Mouse (Mus musculus): Measurements from ENCODE around the gene Nfe2l2. TPM values are rescaled to one million over a fixed set of nuclear protein-coding genes. Genes with fewer than 3 reads are reported as not detected.
A peak's percentile ranks its signal among the peaks of the same experiment; 100 is the strongest.
"Not testable (repeated sequence)": the region's sequence is repeated elsewhere in the genome, so short reads cannot be mapped to it uniquely, and the experiment has no call there.

The Nfe2l2 gene
- polyA plus RNA-seq, 1 experiment from 2014 or later = 16.4 TPM

DNA sequence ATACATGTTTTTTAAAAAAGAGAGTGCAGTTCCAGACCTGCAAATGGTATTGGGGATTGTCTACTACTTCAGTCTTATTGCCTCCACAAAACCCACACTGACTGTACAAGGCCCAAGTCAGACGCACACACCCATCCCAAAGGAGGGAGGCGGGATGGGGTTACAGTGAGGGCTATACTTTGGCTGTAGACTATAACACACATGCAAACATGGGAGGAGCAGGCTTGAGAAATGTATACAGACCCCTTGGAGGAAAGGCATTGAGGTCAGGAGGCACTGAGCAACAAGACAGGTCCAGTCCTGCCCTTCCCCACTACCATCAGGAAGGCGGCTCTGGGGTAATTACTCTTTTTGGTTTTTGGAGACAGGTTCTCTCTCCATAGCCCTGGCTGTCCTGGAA, 9.5 kb downstream of the Nfe2l2 start:
- WGBS = 92% methylated on average over 3 of the region's 3 CpGs
- ATAC-seq (ENCODE audit: low read depth); H3K9me3 ChIP-seq; H3K9ac ChIP-seq; H3K4me2 ChIP-seq; H3K36me3 ChIP-seq; H3K27ac ChIP-seq (replicated peaks); H3K27me3 ChIP-seq; H3K4me3 ChIP-seq: not testable (repeated sequence)
- peaks cover 18% of the 10 kb centered on the region; the same call in 1 of the 2 replicates for H3K4me1 ChIP-seq (replicated peaks)

DNA sequence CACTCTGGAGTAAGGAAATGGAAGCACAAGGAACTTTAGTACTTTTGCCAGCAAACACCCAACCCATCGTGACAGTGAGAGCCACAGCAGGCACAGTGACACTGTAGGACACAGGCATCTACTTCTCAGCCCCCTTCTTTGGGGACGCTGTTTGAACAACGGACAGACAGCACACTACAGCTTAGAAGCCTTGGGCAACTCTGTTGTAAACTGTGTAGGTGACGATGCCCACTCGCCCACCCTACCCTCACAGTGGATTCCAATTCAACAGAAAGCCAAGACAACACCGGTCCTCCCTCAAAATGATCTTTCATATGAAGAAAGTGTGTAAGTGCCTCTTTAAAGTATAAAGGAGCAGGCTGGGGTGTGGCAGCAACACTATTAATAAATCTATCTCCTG, 12.1 kb downstream of the Nfe2l2 start:
- Histone ChIP-seq H3K4me3 (no peak overlapping the region), H3K4me1 (replicated peaks) (peaks cover 8% of the 10 kb centered on the region; the same call in 1 of the 2 replicates), H3K27ac (replicated peaks) (no peak overlapping the region), H3K4me2 (no peak overlapping the region), H3K9me3 (no peaks in the 10 kb centered on the region), H3K27me3 (no peaks in the 10 kb centered on the region), H3K9ac (no peak overlapping the region), H3K36me3 (no peaks in the 10 kb centered on the region)
- 93% methylated on average over 6 of the region's 6 CpGs for WGBS
- no peak for ATAC-seq (ENCODE audit: low read depth)

DNA sequence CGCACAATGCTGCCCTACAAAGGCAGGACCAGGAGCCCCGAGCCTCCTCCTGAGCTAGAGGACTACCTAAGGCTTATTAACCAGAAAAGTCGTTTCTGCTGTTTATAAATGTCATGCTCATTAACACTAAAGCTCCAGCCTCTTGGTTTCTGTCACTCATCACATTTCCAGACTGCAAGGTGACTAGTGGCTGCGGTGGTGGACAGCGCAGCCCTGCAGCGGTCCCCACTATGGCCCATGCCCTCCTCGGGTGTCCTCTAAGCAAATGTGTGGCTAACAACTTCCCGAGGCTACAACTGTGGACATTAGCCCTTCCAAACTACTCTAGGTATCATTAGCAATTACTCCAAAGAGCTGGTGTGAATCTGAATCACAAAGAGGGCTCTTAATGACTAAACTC, 13.1 kb downstream of the Nfe2l2 start:
- Histone ChIP-seq H3K4me1 (replicated peaks) (peaks cover 7% of the 10 kb centered on the region; the same call in 1 of the 2 replicates), H3K4me2 (no peak overlapping the region), H3K9ac (no peak overlapping the region), H3K27me3 (no peaks in the 10 kb centered on the region), H3K4me3 (no peak overlapping the region), H3K36me3 (no peaks in the 10 kb centered on the region), H3K27ac (replicated peaks) (no peak overlapping the region), H3K9me3 (no peaks in the 10 kb centered on the region)
- no peak for ATAC-seq (ENCODE audit: low read depth)
- WGBS = 77% methylated on average over 8 of the region's 8 CpGs

GRCm38 (mm10) chr2:75690656-75691055, 13.8 kb downstream of the Nfe2l2 start:
- Histone ChIP-seq H3K4me2 (no peak overlapping the region), H3K4me1 (replicated peaks) (peaks cover 2% of the 10 kb centered on the region; the same call in 1 of the 2 replicates), H3K9me3 (no peaks in the 10 kb centered on the region), H3K4me3 (no peak overlapping the region), H3K36me3 (no peaks in the 10 kb centered on the region), H3K27me3 (no peaks in the 10 kb centered on the region), H3K27ac (replicated peaks) (no peak overlapping the region), H3K9ac (no peak overlapping the region)
- 95% methylated on average over 4 of the region's 4 CpGs for WGBS
- ATAC-seq (ENCODE audit: low read depth) = no peak

DNA sequence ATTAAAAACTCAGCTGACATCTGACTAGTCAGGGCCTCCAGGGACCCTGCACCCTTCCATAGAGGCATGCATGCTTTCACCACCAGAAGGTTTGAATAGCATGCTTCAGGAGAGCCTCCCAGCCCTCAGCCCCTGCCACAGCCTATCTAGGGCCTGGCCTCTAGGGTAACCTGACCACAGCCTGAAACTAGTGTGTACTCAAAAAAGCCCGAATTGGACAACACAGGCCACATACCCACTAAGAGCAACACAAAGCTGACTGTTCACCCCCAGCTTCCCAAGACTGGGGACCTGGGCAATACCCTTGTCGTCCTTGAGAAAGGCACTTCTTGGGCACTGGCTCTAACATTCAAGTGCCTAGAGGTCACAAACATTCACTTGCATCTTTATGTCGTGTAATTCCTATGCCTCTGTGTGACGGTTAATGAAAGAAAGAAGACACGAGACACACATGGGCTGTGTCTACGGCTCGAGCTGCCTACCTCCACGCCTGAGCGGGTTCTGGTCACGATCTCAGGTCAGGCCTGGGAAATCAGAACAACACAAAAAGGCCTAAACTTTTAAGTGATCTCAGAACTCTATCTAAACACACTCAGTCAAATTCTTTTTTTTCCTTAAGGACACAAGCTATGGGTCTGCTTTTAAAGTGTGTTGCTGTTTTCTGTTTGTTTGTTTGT, 14.8 kb downstream of the Nfe2l2 start:
- no peak overlapping the region for H3K27ac ChIP-seq (replicated peaks)
- H3K4me2 ChIP-seq = no peak overlapping the region
- H3K9me3 ChIP-seq = no peaks in the 10 kb centered on the region
- H3K27me3 ChIP-seq = no peaks in the 10 kb centered on the region
- no peak overlapping the region for H3K9ac ChIP-seq
- WGBS = 90% methylated on average over 10 of the region's 10 CpGs
- no peak for ATAC-seq (ENCODE audit: low read depth)
- no peaks in the 10 kb centered on the region for H3K36me3 ChIP-seq
- H3K4me3 ChIP-seq = no peak overlapping the region
- H3K4me1 ChIP-seq (replicated peaks) = no peaks in the 10 kb centered on the region

DNA sequence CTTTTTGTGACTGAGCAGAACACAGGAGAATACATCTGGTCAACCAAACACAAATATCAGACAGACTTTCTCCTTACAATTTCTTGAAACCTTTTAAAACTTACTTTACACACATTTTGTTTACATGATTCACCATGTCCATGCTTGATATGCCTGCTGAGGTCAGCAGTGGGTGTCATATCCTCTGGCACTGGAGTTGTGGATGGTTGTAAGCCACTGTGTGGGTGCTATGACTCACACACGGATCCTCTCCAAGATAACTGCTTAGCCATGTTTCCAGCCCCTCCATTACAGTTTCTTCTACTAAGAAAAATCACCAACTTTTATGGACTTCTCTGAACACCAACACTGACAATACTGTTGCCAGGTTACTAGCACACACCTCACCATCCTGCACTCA, 15.5 kb downstream of the Nfe2l2 start:
- H3K4me3 ChIP-seq = no peak overlapping the region
- H3K9me3 ChIP-seq = no peaks in the 10 kb centered on the region
- 85% methylated on average over 1 of the region's 1 CpGs for WGBS

DNA sequence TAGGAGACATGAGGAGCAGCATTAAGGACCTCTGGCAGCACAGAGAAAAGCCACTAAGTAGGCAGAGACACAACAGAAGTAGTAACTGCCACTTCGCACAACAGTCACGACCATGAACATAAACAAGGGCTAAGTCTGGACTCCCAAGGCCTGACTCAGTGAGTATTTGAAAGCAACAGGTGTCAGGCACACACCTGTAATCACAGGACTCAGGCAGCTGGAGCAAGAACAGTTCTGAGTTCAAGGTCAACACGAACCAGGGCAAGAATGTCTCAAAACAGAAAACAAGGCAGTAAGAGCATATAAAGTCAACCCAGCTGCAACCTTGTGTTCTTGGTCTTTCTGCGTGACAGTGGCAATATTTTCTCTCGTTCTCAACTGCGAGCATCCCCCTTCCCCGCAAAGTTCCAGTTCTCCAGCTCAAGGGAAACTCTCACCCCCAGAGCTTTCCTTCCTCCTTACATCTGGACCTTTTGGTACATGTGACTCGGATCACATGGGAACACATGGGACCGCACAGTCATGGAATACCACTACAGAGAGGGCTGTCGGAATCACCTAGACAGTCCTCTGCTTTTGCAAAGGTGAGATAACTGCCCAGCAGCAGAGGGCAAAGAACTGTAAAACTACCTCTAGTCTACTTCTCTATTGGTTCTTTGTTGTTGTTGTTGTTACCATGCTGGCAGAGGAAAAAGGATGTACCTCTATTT, 17.2 kb downstream of the Nfe2l2 start:
- no peak for ATAC-seq (ENCODE audit: low read depth)
- Histone ChIP-seq H3K27ac (replicated peaks) (no peak overlapping the region), H3K27me3 (no peaks in the 10 kb centered on the region), H3K9me3 (no peaks in the 10 kb centered on the region), H3K36me3 (no peaks in the 10 kb centered on the region), H3K9ac (no peak overlapping the region), H3K4me1 (replicated peaks) (no peaks in the 10 kb centered on the region), H3K4me3 (no peak overlapping the region), H3K4me2 (no peak overlapping the region)
- 89% methylated on average over 10 of the region's 10 CpGs for WGBS

More for the DNA sequence above, 15.5 kb downstream of the Nfe2l2 start:
- Histone ChIP-seq H3K27ac (replicated peaks) (no peak overlapping the region), H3K9ac (no peak overlapping the region), H3K4me2 (no peak overlapping the region), H3K27me3 (no peaks in the 10 kb centered on the region), H3K4me1 (replicated peaks) (no peaks in the 10 kb centered on the region), H3K36me3 (no peaks in the 10 kb centered on the region)
- no peak for ATAC-seq (ENCODE audit: low read depth)

- 86% methylated on average over 6 of the region's 6 CpGs for WGBS
- ATAC-seq (ENCODE audit: low read depth) = no peak
- Histone ChIP-seq H3K9me3 (no peaks in the 10 kb centered on the region), H3K9ac (no peak overlapping the region), H3K4me1 (replicated peaks) (no peaks in the 10 kb centered on the region), H3K36me3 (no peaks in the 10 kb centered on the region), H3K27ac (replicated peaks) (no peak overlapping the region), H3K4me2 (no peak overlapping the region), H3K27me3 (no peaks in the 10 kb centered on the region), H3K4me3 (no peak overlapping the region)
These were observed 19.0 kb downstream of the Nfe2l2 start for GRCm38 (mm10) chr2:75685458-75685861.

- 71% methylated on average over 3 of the region's 3 CpGs for WGBS
These were observed 19.9 kb downstream of the Nfe2l2 start for GRCm38 (mm10) chr2:75684526-75684925.

DNA sequence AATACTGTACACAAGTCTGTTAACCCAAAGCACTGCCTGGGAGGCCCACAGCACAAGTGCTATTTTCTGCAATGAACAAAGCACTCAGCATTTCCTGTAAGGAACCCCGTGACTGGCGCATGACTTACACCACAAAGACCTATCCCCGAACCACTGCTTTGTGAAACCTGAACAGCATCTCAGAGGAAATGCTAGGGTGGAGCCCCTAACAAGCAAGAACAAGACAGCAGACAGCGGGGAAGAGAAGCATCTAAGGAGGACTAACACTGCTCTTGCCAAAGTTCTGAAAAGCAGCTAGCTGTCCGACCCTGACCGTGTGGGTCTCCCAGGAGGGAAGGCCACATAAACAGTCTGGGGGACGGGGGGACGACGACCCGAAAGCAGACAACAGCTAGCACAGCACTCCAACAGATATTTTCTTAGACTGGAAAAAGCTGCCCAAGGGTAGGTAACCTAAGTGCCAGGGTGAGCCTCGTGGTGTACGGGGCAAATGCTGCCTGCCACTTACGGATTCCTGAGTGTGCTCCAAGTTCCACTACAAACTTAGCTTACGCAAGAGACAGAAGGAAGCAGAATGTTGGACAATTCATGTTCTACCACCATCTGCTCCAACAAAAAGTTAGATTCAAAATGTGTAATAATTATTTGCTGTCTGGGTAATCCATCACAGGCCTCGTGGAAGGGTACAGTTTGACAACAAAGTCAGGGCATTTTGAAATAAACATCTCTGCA, 21.3 kb downstream of the Nfe2l2 start:
- ATAC-seq (ENCODE audit: low read depth) = no peak
- H3K27me3 ChIP-seq = no peaks in the 10 kb centered on the region
- WGBS = 82% methylated on average over 15 of the region's 15 CpGs
- 0 out of 2 replicates have a peak overlapping the region, but pooled peaks have one; percentile 49 for H3K27ac ChIP-seq (replicated peaks)
- H3K9me3 ChIP-seq = no peaks in the 10 kb centered on the region
- H3K9ac ChIP-seq = no peak overlapping the region
- no peak overlapping the region for H3K4me2 ChIP-seq
- H3K4me1 ChIP-seq (replicated peaks) = no peaks in the 10 kb centered on the region
- no peak overlapping the region for H3K4me3 ChIP-seq
- no peaks in the 10 kb centered on the region for H3K36me3 ChIP-seq

More at GRCm38 (mm10) chr2:75684526-75684925, 19.9 kb downstream of the Nfe2l2 start:
- Histone ChIP-seq H3K27ac (replicated peaks) (no peak overlapping the region), H3K9me3 (no peaks in the 10 kb centered on the region), H3K4me1 (replicated peaks) (no peaks in the 10 kb centered on the region), H3K9ac (no peak overlapping the region), H3K4me2 (no peak overlapping the region), H3K36me3 (no peaks in the 10 kb centered on the region), H3K4me3 (no peak overlapping the region), H3K27me3 (no peaks in the 10 kb centered on the region)
- no peak for ATAC-seq (ENCODE audit: low read depth)

DNA sequence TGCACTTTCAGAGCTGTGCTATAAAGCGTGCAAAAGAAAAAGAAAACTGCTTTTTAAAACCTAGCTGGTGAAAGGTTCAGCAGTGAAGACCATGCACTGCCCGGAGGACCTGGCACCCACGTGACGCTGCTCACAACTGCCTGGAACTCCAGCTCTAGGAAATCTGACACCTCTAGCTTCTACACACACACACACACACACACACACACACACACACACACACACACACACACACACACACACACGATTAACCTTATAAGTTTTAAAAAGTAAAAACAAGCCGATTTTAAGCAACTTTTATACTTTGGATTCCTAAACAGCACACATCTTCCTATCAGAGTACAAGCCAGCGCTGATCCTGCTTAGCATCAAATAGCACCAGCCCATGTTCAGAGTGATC, 23.0 kb downstream of the Nfe2l2 start:
- no peak for ATAC-seq (ENCODE audit: low read depth)
- Histone ChIP-seq H3K27ac (replicated peaks) (no peak overlapping the region), H3K4me1 (replicated peaks) (no peaks in the 10 kb centered on the region), H3K27me3 (no peaks in the 10 kb centered on the region), H3K36me3 (0 out of 2 replicates have a peak, but pooled peaks cover 2% of the 10 kb centered on the region), H3K9ac (no peak overlapping the region), H3K4me3 (no peak overlapping the region), H3K9me3 (no peaks in the 10 kb centered on the region), H3K4me2 (no peak overlapping the region)
- WGBS = 71% methylated on average over 7 of the region's 7 CpGs

GRCm38 (mm10) chr2:75679947-75680346, 24.5 kb downstream of the Nfe2l2 start:
- no peak overlapping the region for H3K27ac ChIP-seq (replicated peaks)
- H3K4me1 ChIP-seq (replicated peaks) = no peaks in the 10 kb centered on the region
- H3K9me3 ChIP-seq = no peaks in the 10 kb centered on the region
- 0 out of 2 replicates have a peak, but pooled peaks cover 3% of the 10 kb centered on the region for H3K36me3 ChIP-seq
- ATAC-seq (ENCODE audit: low read depth) = no peak
- WGBS = 95% methylated on average over 8 of the region's 8 CpGs
- no peaks in the 10 kb centered on the region for H3K27me3 ChIP-seq
- no peak overlapping the region for H3K4me3 ChIP-seq
- no peak overlapping the region for H3K9ac ChIP-seq
- no peak overlapping the region for H3K4me2 ChIP-seq

Measured in neural tube, embryonic 13.5 days (tissue).